Mouse (Mus musculus) neural tube, embryonic 14.5 days (tissue): ENCODE results near the gene Gm20388. TPM values are rescaled to one million over a fixed set of nuclear protein-coding genes. Genes with fewer than 3 reads are reported as not detected.
A peak's percentile ranks its signal among the peaks of the same experiment; 100 is the strongest.
"Not testable (repeated sequence)": the region's sequence is repeated elsewhere in the genome, so short reads cannot be mapped to it uniquely, and the experiment has no call there.

ENCODE experiments used
- ATAC-seq: fragments of 200-750 bp; cut with Nextera tagmentation; 2 replicates; pipeline ENCODE4 v1.8.0; 2017; ENCODE audit warnings: low read depth, mild to moderate bottlenecking, moderate TSS enrichment, moderate library complexity
- H3K27ac ChIP-seq: fragments of 300-500 bp; sonication (generic); 2 replicates; pipeline ENCODE4 v1.5.1; 2014; ENCODE audit warnings: low read depth, mild to moderate bottlenecking, control low read depth, low read length, moderate library complexity, mixed read lengths
- H3K27me3 ChIP-seq: fragments of 300-500 bp; sonication (generic); 2 replicates; pipeline ENCODE4 v1.6.1; 2014; ENCODE audit warnings: low read length; ENCODE audit not compliant: control insufficient read depth, insufficient read depth
- H3K36me3 ChIP-seq: fragments of 300-500 bp; sonication (generic); 2 replicates; pipeline ENCODE4 v1.6.1; 2014; ENCODE audit warnings: low read length, mixed read lengths; ENCODE audit not compliant: control insufficient read depth, insufficient read depth
- H3K4me1 ChIP-seq: fragments of 300-500 bp; sonication (generic); 2 replicates; pipeline ENCODE4 v1.6.1; 2014; ENCODE audit warnings: low read length; ENCODE audit not compliant: control insufficient read depth, insufficient read depth
- H3K4me2 ChIP-seq: fragments of 300-500 bp; sonication (generic); 2 replicates; pipeline ENCODE4 v1.6.1; 2014; ENCODE audit warnings: mild to moderate bottlenecking, low read depth, low read length, control low read depth
- H3K4me3 ChIP-seq: fragments of 300-500 bp; sonication (generic); 2 replicates; pipeline ENCODE4 v1.5.1; 2014; ENCODE audit warnings: low read depth, low read length, control low read depth, mixed read lengths
- H3K9ac ChIP-seq: fragments of 300-500 bp; sonication (generic); replicated peaks from 2 replicates; pipeline ENCODE4 v1.6.1; 2014; ENCODE audit warnings: low read depth, mild to moderate bottlenecking, control low read depth, low read length, mixed read lengths
- H3K9me3 ChIP-seq: fragments of 300-500 bp; sonication (generic); 2 replicates; pipeline ENCODE4 v1.6.1; 2016; ENCODE audit warnings: low read length; ENCODE audit not compliant: control insufficient read depth
- whole genome bisulfite sequencing: fragments of 180-500 bp; shearing (Covaris S2); extraction: QIAGEN DNeasy Blood & Tissue Kit; methylation state at CpG from one replicate; pipeline ENCODE4 v1.1.7; 2014; 5-methylcytosine and 5-hydroxymethylcytosine counted together
- polyA plus RNA-seq: library from polyadenylated mRNA; unstranded; fragments of >200 nt; fragmentation: Nextera tagmentation; extraction: Ambion mirVana; gene quantifications from 2 replicates; pipeline ENCODE4 v1.2.1, GENCODE M21; 2014

The Gm20388 gene
- polyA plus RNA-seq, 1 experiment from 2014 or later: 10.3 TPM

- Histone ChIP-seq H3K9me3 (no peaks in the 10 kb centered on the region), H3K27me3 (no peaks in the 10 kb centered on the region), H3K4me1 (no peaks in the 10 kb centered on the region), H3K27ac (no peak overlapping the region), H3K4me2 (no peak overlapping the region), H3K4me3 (no peak overlapping the region), H3K9ac (no peak overlapping the region), H3K36me3 (peaks cover 25% of the 10 kb centered on the region)
- WGBS: 93% methylated on average over 3 of the region's 3 CpGs
- ATAC-seq: no peak
Measured at GRCm38 (mm10) chr8:124011580-124011979, 4100.9 kb downstream of the Gm20388 start.

- Histone ChIP-seq H3K4me1 (no peaks in the 10 kb centered on the region), H3K27me3 (no peaks in the 10 kb centered on the region), H3K9ac (no peak overlapping the region), H3K36me3 (peaks cover 20% of the 10 kb centered on the region), H3K4me3 (no peak overlapping the region), H3K27ac (no peak overlapping the region), H3K4me2 (no peak overlapping the region), H3K9me3 (no peaks in the 10 kb centered on the region)
- WGBS: 93% methylated on average over 3 of the region's 3 CpGs
- ATAC-seq: no peak
Measured at GRCm38 (mm10) chr8:124011989-124012586, 4101.4 kb downstream of the Gm20388 start.

GRCm38 (mm10) chr8:124014299-124014698, 4103.7 kb downstream of the Gm20388 start:
- not testable (repeated sequence) for ATAC-seq, H3K9ac ChIP-seq, H3K4me3 ChIP-seq, H3K4me1 ChIP-seq, H3K4me2 ChIP-seq, H3K27ac ChIP-seq, H3K9me3 ChIP-seq, H3K27me3 ChIP-seq, H3K36me3 ChIP-seq
- 97% methylated on average over 7 of the region's 7 CpGs for WGBS

- Histone ChIP-seq H3K4me3 (no peak overlapping the region), H3K4me1 (peaks cover 8% of the 10 kb centered on the region; the same call in 1 of the 2 replicates), H3K27me3 (no peaks in the 10 kb centered on the region), H3K9me3 (no peaks in the 10 kb centered on the region), H3K9ac (no peak overlapping the region), H3K36me3 (no peaks in the 10 kb centered on the region), H3K27ac (no peak overlapping the region), H3K4me2 (no peak overlapping the region)
- no peak for ATAC-seq
- 81% methylated on average over 3 of the region's 3 CpGs for WGBS
Measured at GRCm38 (mm10) chr8:124014751-124015150, 4104.1 kb downstream of the Gm20388 start.

GRCm38 (mm10) chr8:124019782-124020181, 4109.1 kb downstream of the Gm20388 start:
- peak overlapping the region; percentile 75 for H3K4me3 ChIP-seq
- 44% methylated on average over 13 of the region's 13 CpGs for WGBS
- H3K9ac ChIP-seq: no peak overlapping the region

GRCm38 (mm10) chr8:124020439-124021236, 4110.0 kb downstream of the Gm20388 start:
- no peaks in the 10 kb centered on the region for H3K9me3 ChIP-seq
- H3K4me3 ChIP-seq: peak overlapping the region; percentile 75
- no peaks in the 10 kb centered on the region for H3K27me3 ChIP-seq
- under 1% methylated on average over 38 of the region's 87 CpGs for WGBS
- peak overlapping the region; percentile 64 for H3K4me2 ChIP-seq
- H3K27ac ChIP-seq: peak overlapping the region; percentile 92
- H3K9ac ChIP-seq: peak overlapping the region; percentile 55
- ATAC-seq: peak; percentile 92
- 0 out of 2 replicates have a peak, but pooled peaks cover 6% of the 10 kb centered on the region for H3K36me3 ChIP-seq
- H3K4me1 ChIP-seq: peaks cover 19% of the 10 kb centered on the region

More at GRCm38 (mm10) chr8:124019782-124020181, 4109.1 kb downstream of the Gm20388 start:
- Histone ChIP-seq H3K36me3 (0 out of 2 replicates have a peak, but pooled peaks cover 6% of the 10 kb centered on the region), H3K27me3 (no peaks in the 10 kb centered on the region), H3K4me2 (peak overlapping the region; percentile 64), H3K4me1 (peaks cover 19% of the 10 kb centered on the region), H3K27ac (no peak overlapping the region), H3K9me3 (no peaks in the 10 kb centered on the region)
- ATAC-seq: no peak

GRCm38 (mm10) chr8:124021237-124022227, 4110.9 kb downstream of the Gm20388 start, which contains the start of the genes Taf5l and Urb2:
Gene Taf5l (minus strand): TSS chr8:124021397.
Gene Urb2 (plus strand): TSS chr8:124021508.
- Histone ChIP-seq H3K4me1 (peaks cover 19% of the 10 kb centered on the region), H3K4me3 (peak within 1 kb of the TSS; percentile 75), H3K9me3 (no peaks in the 10 kb centered on the region), H3K9ac (peak within 1 kb of the TSS; percentile 55), H3K4me2 (peak within 1 kb of the TSS; percentile 68), H3K27me3 (no peaks in the 10 kb centered on the region), H3K27ac (peak within 1 kb of the TSS; percentile 92), H3K36me3 (0 out of 2 replicates have a peak, but pooled peaks cover 6% of the 10 kb centered on the region)
- ATAC-seq: peak; percentile 93
- WGBS: under 1% methylated on average over 61 of the region's 74 CpGs

GRCm38 (mm10) chr8:124026265-124026664, 4115.6 kb downstream of the Gm20388 start:
- H3K4me1 ChIP-seq, H3K27ac ChIP-seq, H3K4me2 ChIP-seq, H3K9ac ChIP-seq, H3K4me3 ChIP-seq, ATAC-seq, H3K27me3 ChIP-seq, H3K9me3 ChIP-seq: not testable (repeated sequence)
- H3K36me3 ChIP-seq: peaks cover 42% of the 10 kb centered on the region
- WGBS: 82% methylated on average over 2 of the region's 2 CpGs
